Mouse (Mus musculus) kidney, adult 2 months (tissue): ENCODE results near the gene Fam214a.

Source experiments
- CTCF ChIP-seq: fragments of 200-500 bp; conservative IDR thresholded peaks from 2 replicates; pipeline ENCODE4 v1.5.1; 2011; ENCODE audit warnings: low read depth, mild to moderate bottlenecking, control low read depth, low read length, moderate library complexity, mixed read lengths; ENCODE audit not compliant: insufficient read depth, insufficient read length
- POLR2A ChIP-seq: fragments of 200-500 bp; IDR thresholded peaks from one replicate; pipeline ENCODE4 v1.6.1; 2011; ENCODE audit warnings: low read depth, low read length, control low read depth

GRCm38 (mm10) chr9:74981663-74982111 lies 29.0 kb downstream of the Fam214a start:
- TF ChIP-seq POLR2A (no peak), CTCF (no peak)
